Mouse (Mus musculus) CH12.LX (cell line): ENCODE measurements at regions not wholly inside any gene's neighbourhood (a gene's known extent, or its start where the extent isn't known, plus 50 kb on each side); places are given as distances from the start of the nearest gene placed in this dataset.
"Not testable (repeated sequence)": the region's sequence is repeated elsewhere in the genome, so short reads cannot be mapped to it uniquely, and the experiment has no call there.

ENCODE experiments used
- DNase-seq: peaks from one replicate; pipeline ENCODE4 v3.0.0-alpha.2; 2013; ENCODE audit errors: extremely low read depth
- H3K27ac ChIP-seq: 2 replicates; pipeline ENCODE4 v1.5.1; 2012; ENCODE audit warnings: low read depth, mild to moderate bottlenecking, control low read depth, moderate library complexity; ENCODE audit not compliant: insufficient read depth
- H3K27me3 ChIP-seq: replicated peaks from 2 replicates; pipeline ENCODE3; 2012; ENCODE audit warnings: inconsistent platforms
- H3K36me3 ChIP-seq, 2 experiments: replicated peaks in 1 of 2; 2 replicates each; pipeline versions ENCODE3 to v1.6.1; 2012; ENCODE audit warnings: inconsistent platforms in 1 of 2, low read length in 1 of 2, mild to moderate bottlenecking in 1 of 2, mixed read lengths in 1 of 2, moderate library complexity in 1 of 2; ENCODE audit not compliant: control insufficient read depth in 1 of 2, insufficient read depth in 1 of 2
- H3K4me1 ChIP-seq, 2 experiments: 2 replicates each; pipeline ENCODE4 v1.6.1; 2012; ENCODE audit warnings: inconsistent platforms in 1 of 2, moderate library complexity in 1 of 2; ENCODE audit not compliant: insufficient read depth in 2 of 2, control insufficient read depth in 1 of 2
- H3K4me2 ChIP-seq: 2 replicates; pipeline ENCODE4 v1.6.1; 2012; ENCODE audit warnings: low read depth, mild to moderate bottlenecking, control low read depth; ENCODE audit not compliant: poor library complexity, insufficient read depth, severe bottlenecking
- H3K4me3 ChIP-seq, 3 experiments: fragments of 150-350 bp in 1 of 3; sonication (generic) in 1 of 3; replicated peaks in 1 of 3; 2 replicates each; pipeline versions ENCODE3 to v1.5.1; 2011 to 2012; ENCODE audit warnings: low read depth in 2 of 3, low read length in 2 of 3, mild to moderate bottlenecking in 2 of 3, moderate library complexity in 2 of 3, control low read depth in 1 of 3, improper control_type of control experiment in 1 of 3, inconsistent platforms in 1 of 3, mixed read lengths in 1 of 3; ENCODE audit not compliant: poor library complexity in 1 of 3
- H3K79me2 ChIP-seq: replicated peaks from 2 replicates; pipeline ENCODE4 v1.6.1; 2012; ENCODE audit warnings: mild to moderate bottlenecking, moderate library complexity; ENCODE audit not compliant: control insufficient read depth, poor library complexity, insufficient read depth, severe bottlenecking; ENCODE audit errors: extremely low read depth
- H3K9ac ChIP-seq: 2 replicates; pipeline ENCODE4 v1.6.1; 2012; ENCODE audit warnings: low read depth, mild to moderate bottlenecking, control low read depth, moderate library complexity; ENCODE audit not compliant: insufficient read depth
- H3K9me3 ChIP-seq: replicated peaks from 2 replicates; pipeline ENCODE3; 2012; ENCODE audit warnings: low read length, inconsistent platforms, mixed read lengths
- CHD1 ChIP-seq: IDR thresholded peaks from 2 replicates; pipeline ENCODE4 v1.6.1; 2012; ENCODE audit warnings: low read depth, low read length, improper control_type of control experiment, inconsistent platforms
- CHD2 ChIP-seq: IDR thresholded peaks from 2 replicates; pipeline ENCODE4 v1.6.1; 2011; ENCODE audit warnings: low read length, improper control_type of control experiment
- CTCF ChIP-seq, 2 experiments: IDR thresholded peaks in 1 of 2; conservative IDR thresholded peaks in 1 of 2; 2 replicates each; pipeline ENCODE4 v1.5.1; 2011 to 2012; ENCODE audit warnings: low read depth in 2 of 2, low read length in 2 of 2, improper control_type of control experiment in 1 of 2, inconsistent platforms in 1 of 2, mild to moderate bottlenecking in 1 of 2, moderate library complexity in 1 of 2
- ELF1 ChIP-seq: IDR thresholded peaks from 2 replicates; pipeline ENCODE4 v1.6.1; 2014; ENCODE audit warnings: low read depth, mild to moderate bottlenecking, inconsistent platforms, low read length, improper control_type of control experiment
- EP300 ChIP-seq: IDR thresholded peaks from 2 replicates; pipeline ENCODE4 v1.6.1; 2011; ENCODE audit warnings: low read length, improper control_type of control experiment
- ETS1 ChIP-seq: conservative IDR thresholded peaks from 2 replicates; pipeline ENCODE4 v1.6.1; 2012; ENCODE audit warnings: low read depth, mild to moderate bottlenecking, inconsistent platforms, low read length, improper control_type of control experiment, moderate library complexity
- HCFC1 ChIP-seq: IDR thresholded peaks from 2 replicates; pipeline ENCODE4 v1.6.1; 2012; ENCODE audit warnings: low read depth, mild to moderate bottlenecking, inconsistent platforms, low read length, improper control_type of control experiment
- JUN ChIP-seq: IDR thresholded peaks from 2 replicates; pipeline ENCODE4 v1.6.1; 2011; ENCODE audit warnings: low read depth, mild to moderate bottlenecking, low read length, improper control_type of control experiment, moderate library complexity; ENCODE audit not compliant: insufficient read depth
- MAFK ChIP-seq: IDR thresholded peaks from 2 replicates; pipeline ENCODE4 v1.6.1; 2011; ENCODE audit warnings: low read length, improper control_type of control experiment; ENCODE audit not compliant: insufficient replicate concordance
- MEF2A ChIP-seq: IDR thresholded peaks from 2 replicates; pipeline ENCODE4 v1.6.1; 2014; ENCODE audit warnings: low read depth, mild to moderate bottlenecking, inconsistent platforms, low read length, improper control_type of control experiment, borderline replicate concordance
- MXI1 ChIP-seq: IDR thresholded peaks from 2 replicates; pipeline ENCODE4 v1.6.1; 2011; ENCODE audit warnings: mild to moderate bottlenecking, low read depth, low read length, improper control_type of control experiment
- MYC ChIP-seq: IDR thresholded peaks from 2 replicates; pipeline ENCODE4 v1.6.1; 2011; ENCODE audit warnings: low read depth, mild to moderate bottlenecking, improper control_type of control experiment, low read length
- NELFE ChIP-seq: IDR thresholded peaks from 2 replicates; pipeline ENCODE4 v1.6.1; 2011; ENCODE audit warnings: low read depth, low read length, improper control_type of control experiment
- PAX5 ChIP-seq: IDR thresholded peaks from 2 replicates; pipeline ENCODE4 v1.6.1; 2012; ENCODE audit warnings: low read length, inconsistent platforms, mixed read lengths
- SIN3A ChIP-seq: IDR thresholded peaks from 2 replicates; pipeline ENCODE4 v1.6.1; 2012; ENCODE audit warnings: low read length, improper control_type of control experiment, inconsistent platforms
- TCF12 ChIP-seq: IDR thresholded peaks from 2 replicates; pipeline ENCODE4 v1.6.1; 2014; ENCODE audit warnings: low read depth, mild to moderate bottlenecking, inconsistent platforms, low read length, improper control_type of control experiment
- USF2 ChIP-seq: conservative IDR thresholded peaks from 2 replicates; pipeline ENCODE4 v1.6.1; 2011; ENCODE audit warnings: low read depth, low read length, improper control_type of control experiment
- ZKSCAN1 ChIP-seq: IDR thresholded peaks from 2 replicates; pipeline ENCODE4 v1.6.1; 2012; ENCODE audit warnings: low read depth, inconsistent platforms, low read length, improper control_type of control experiment, borderline replicate concordance
- ZNF384 ChIP-seq: IDR thresholded peaks from 2 replicates; pipeline ENCODE4 v1.6.1; 2012; ENCODE audit warnings: low read depth, low read length, improper control_type of control experiment, inconsistent platforms
- dilution Hi-C: fragments of 300-500 bp; cut with MboI; formaldehyde crosslinking; loops from 2 replicates; pipeline ENCODE4 v1.14.3; 2020; ENCODE audit warnings: low sequenced_read_pairs; ENCODE audit not compliant: extremely low pct_unique_long_range_greater_than_20kb, extremely low pct_ligation_motif_present
- in situ Hi-C: fragments of 300-500 bp; cut with MboI; formaldehyde crosslinking; loops from 3 replicates; pipeline ENCODE4 v1.14.3; 2019; ENCODE audit warnings: low sequenced_read_pairs, low pct_ligation_motif_present, low pct_unique_long_range_greater_than_20kb, mixed read lengths

GRCm38 (mm10) chr10:38353973-38354372, 467.6 kb downstream of the Rfpl4b start:
- Histone ChIP-seq H3K4me2 (no peak overlapping the region), H3K9me3 (no peaks in the 10 kb centered on the region), H3K36me3 (no peaks in the 10 kb centered on the region), H3K4me3 (no peak overlapping the region)
- in situ Hi-C loops = no loop called here
- DNase-seq = no peak
- TF ChIP-seq USF2 (no peak), EP300 (no peak), MEF2A (no peak), ETS1 (no peak), MYC (no peak), CHD2 (no peak), HCFC1 (no peak), NELFE (no peak), CHD1 (no peak)
- TF ChIP-seq, all 38 proteins: peak for 0
- no peaks in the 10 kb centered on the region for H3K27me3 ChIP-seq
- dilution Hi-C loops = no loop called here
- H3K27ac ChIP-seq = no peak overlapping the region
- no peak overlapping the region for H3K9ac ChIP-seq
- no peaks in the 10 kb centered on the region for H3K4me1 ChIP-seq
- no peaks in the 10 kb centered on the region for H3K79me2 ChIP-seq

DNA sequence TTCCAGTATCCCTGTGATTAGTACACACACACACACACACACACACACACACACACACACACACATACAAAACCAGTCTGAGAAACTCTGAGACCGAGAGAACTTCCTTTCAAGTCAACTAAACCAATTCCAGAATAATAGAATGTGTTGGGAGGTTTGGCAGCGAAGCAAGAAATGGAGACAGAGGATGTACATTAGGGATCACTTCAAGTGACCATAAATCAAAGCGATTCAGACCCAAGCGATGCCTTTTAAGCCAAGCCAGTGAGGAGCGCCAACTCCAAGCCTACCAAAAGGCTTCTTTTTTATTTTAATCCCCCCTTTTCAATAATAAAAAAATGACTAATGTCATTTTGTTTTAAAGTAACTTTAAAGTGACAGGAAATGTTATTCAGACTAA, 468.1 kb downstream of the Rfpl4b start:
- no peak for DNase-seq
- Histone ChIP-seq H3K9me3 (no peaks in the 10 kb centered on the region), H3K4me1 (no peaks in the 10 kb centered on the region), H3K27ac (no peak overlapping the region), H3K79me2 (no peaks in the 10 kb centered on the region), H3K4me3 (no peak overlapping the region), H3K9ac (no peak overlapping the region), H3K27me3 (no peaks in the 10 kb centered on the region), H3K4me2 (no peak overlapping the region), H3K36me3 (no peaks in the 10 kb centered on the region)
- dilution Hi-C loops (no loop called here), in situ Hi-C loops (no loop called here)
- TF ChIP-seq CTCF (conservative IDR thresholded peaks at IDR 0.05 in 1 of 2, IDR thresholded peaks at IDR 0.05 in 1 of 2; ENCODE audit: low read depth in 2 of 2, low read length in 2 of 2) (no peak), ZKSCAN1 (no peak), JUN (no peak), ELF1 (no peak), MYC (no peak), MEF2A (no peak), EP300 (no peak), ZNF384 (no peak), MXI1 (no peak), PAX5 (no peak), SIN3A (no peak), USF2 (no peak), MAFK (no peak), TCF12 (no peak), NELFE (no peak)

DNA sequence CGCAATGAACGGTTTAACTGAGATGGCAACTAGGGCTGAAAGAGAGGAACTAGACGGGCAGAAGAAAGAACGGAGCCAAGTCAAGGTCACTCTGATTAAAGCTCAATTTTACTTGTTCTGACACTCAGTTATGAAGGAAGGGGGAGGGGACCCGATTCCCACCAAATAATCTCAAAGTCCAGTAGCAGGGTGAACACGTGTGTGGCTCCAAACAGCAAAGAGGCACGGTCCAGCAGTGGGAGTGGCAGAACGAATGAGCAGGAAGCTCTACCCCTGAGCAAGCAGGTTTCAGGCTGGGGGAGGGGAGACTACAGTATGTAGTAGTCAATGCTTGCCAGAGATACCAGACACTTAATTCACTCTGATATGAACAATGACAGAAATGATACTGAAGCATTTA, 474.6 kb downstream of the Rfpl4b start:
- dilution Hi-C loops, H3K9ac ChIP-seq, H3K27ac ChIP-seq, in situ Hi-C loops, H3K9me3 ChIP-seq, H3K4me1 ChIP-seq, H3K27me3 ChIP-seq, H3K4me2 ChIP-seq, DNase-seq, H3K36me3 ChIP-seq, H3K79me2 ChIP-seq, H3K4me3 ChIP-seq: not testable (repeated sequence)
